Mouse (Mus musculus) spleen, adult 2 months (tissue): ENCODE data around the gene Ccnc. TPM values are rescaled to one million over a fixed set of nuclear protein-coding genes. Genes with fewer than 3 reads are reported as not detected.

Experiments used
- DNase-seq, 2 experiments: peaks; one replicate each; pipeline versions ENCODE4 v3.0.0 to v3.0.0-alpha.2; 2012 to 2021; ENCODE audit warnings: low spot score in 2 of 2, low read depth in 1 of 2
- H3K27ac ChIP-seq: fragments of 200-500 bp; 2 replicates; pipeline ENCODE4 v1.5.1; 2012; ENCODE audit warnings: low read length, inconsistent platforms; ENCODE audit not compliant: insufficient read depth
- H3K27me3 ChIP-seq: fragments of 200-500 bp; 2 replicates; pipeline ENCODE4 v1.6.1; 2012; ENCODE audit warnings: mild to moderate bottlenecking, moderate library complexity, low read length, inconsistent platforms; ENCODE audit not compliant: control insufficient read depth, insufficient read depth
- H3K36me3 ChIP-seq: fragments of 200-500 bp; 2 replicates; pipeline ENCODE4 v1.6.1; 2012; ENCODE audit warnings: mild to moderate bottlenecking, low read length, inconsistent platforms; ENCODE audit not compliant: control insufficient read depth, insufficient read depth
- H3K4me1 ChIP-seq: fragments of 200-500 bp; 2 replicates; pipeline ENCODE4 v1.6.1; 2011; ENCODE audit warnings: inconsistent platforms; ENCODE audit not compliant: control insufficient read depth, insufficient read depth, insufficient read length
- H3K4me3 ChIP-seq: fragments of 200-500 bp; 2 replicates; pipeline ENCODE4 v1.5.1; 2011; ENCODE audit warnings: mild to moderate bottlenecking, inconsistent platforms; ENCODE audit not compliant: insufficient read depth, insufficient read length; ENCODE audit errors: extremely low read depth
- CTCF ChIP-seq: fragments of 200-500 bp; IDR thresholded peaks from 2 replicates; pipeline ENCODE4 v1.5.1; 2011; ENCODE audit warnings: mild to moderate bottlenecking, inconsistent platforms; ENCODE audit not compliant: insufficient read depth, insufficient read length, insufficient replicate concordance; ENCODE audit errors: extremely low read depth
- POLR2A ChIP-seq: fragments of 200-500 bp; IDR thresholded peaks from 2 replicates; pipeline ENCODE4 v1.6.1; 2011; ENCODE audit warnings: low read depth, low read length, inconsistent platforms
- WGBS: fragments of 180-500 bp; shearing (Covaris S2); methylation state at CpG from one replicate; pipeline ENCODE4 v1.1.7; 2018; 5-methylcytosine and 5-hydroxymethylcytosine counted together
- polyA plus RNA-seq: library from polyadenylated mRNA; depleted of rRNA; stranded (reverse); fragments of >200 nt; gene quantifications from 2 replicates; pipeline ENCODE4 v1.2.3, GENCODE M21; 2012

Ccnc gene
- polyA plus RNA-seq, 1 experiment = 2.3 TPM

GRCm38 (mm10) chr4:21688703-21689200 lies 38.7 kb upstream of the Ccnc start:
- Histone ChIP-seq H3K4me3 (peak overlapping the region; percentile 36; the same call in 1 of the 2 replicates), H3K27me3 (peaks cover 20% of the 10 kb centered on the region), H3K27ac (no peak overlapping the region), H3K36me3 (no peaks in the 10 kb centered on the region), H3K4me1 (peaks cover 6% of the 10 kb centered on the region; the same call in 1 of the 2 replicates)
- no peak for DNase-seq
- TF ChIP-seq POLR2A (no peak), CTCF (no peak)
- WGBS = 2% methylated on average over 60 of the region's 64 CpGs

GRCm38 (mm10) chr4:21689492-21689941 lies 38.0 kb upstream of the Ccnc start:
- Histone ChIP-seq H3K36me3 (no peaks in the 10 kb centered on the region), H3K27me3 (peaks cover 20% of the 10 kb centered on the region), H3K4me1 (peaks cover 6% of the 10 kb centered on the region; the same call in 1 of the 2 replicates), H3K4me3 (no peak overlapping the region), H3K27ac (no peak overlapping the region)
- no peak for DNase-seq
- WGBS = 9% methylated on average over 18 of the region's 18 CpGs
- TF ChIP-seq CTCF (no peak), POLR2A (no peak)

- Histone ChIP-seq H3K4me1 (peaks cover 6% of the 10 kb centered on the region; the same call in 1 of the 2 replicates), H3K27ac (no peak overlapping the region), H3K27me3 (peaks cover 20% of the 10 kb centered on the region), H3K4me3 (no peak overlapping the region), H3K36me3 (no peaks in the 10 kb centered on the region)
- WGBS = 13% methylated on average over 7 of the region's 7 CpGs
- no peak for DNase-seq
- no peak for TF ChIP-seq CTCF
- no peak for TF ChIP-seq POLR2A
These were observed 37.3 kb upstream of the Ccnc start for GRCm38 (mm10) chr4:21690221-21690620.

- Histone ChIP-seq H3K4me1 (no peaks in the 10 kb centered on the region), H3K4me3 (no peak overlapping the region), H3K27me3 (peaks cover 1% of the 10 kb centered on the region; the same call in 1 of the 2 replicates), H3K27ac (no peak overlapping the region), H3K36me3 (no peaks in the 10 kb centered on the region)
- peak; percentile 7 to 59 for DNase-seq
- WGBS = 22% methylated on average over 7 of the region's 7 CpGs
- TF ChIP-seq POLR2A (no peak), CTCF (peak; percentile 71; the same call in 1 of the 2 replicates)
These were observed 31.8 kb upstream of the Ccnc start for GRCm38 (mm10) chr4:21695638-21696254.

- H3K36me3 ChIP-seq = no peaks in the 10 kb centered on the region
- DNase-seq = no peak
- H3K27me3 ChIP-seq = no peaks in the 10 kb centered on the region; the same call in 1 of the 2 replicates
- no peaks in the 10 kb centered on the region for H3K4me1 ChIP-seq
- H3K27ac ChIP-seq = no peak overlapping the region
- no peak overlapping the region for H3K4me3 ChIP-seq
- TF ChIP-seq CTCF (no peak), POLR2A (no peak)
- WGBS = 53% methylated on average over 1 of the region's 1 CpGs
These were observed 22.5 kb upstream of the Ccnc start for GRCm38 (mm10) chr4:21705046-21705445.

GRCm38 (mm10) chr4:21712147-21712546 lies 15.4 kb upstream of the Ccnc start:
- peak; percentile 23 to 46 for DNase-seq
- 4% methylated on average over 13 of the region's 13 CpGs for WGBS
- Histone ChIP-seq H3K4me1 (no peaks in the 10 kb centered on the region), H3K36me3 (no peaks in the 10 kb centered on the region), H3K4me3 (no peak overlapping the region), H3K27me3 (no peaks in the 10 kb centered on the region), H3K27ac (no peak overlapping the region)
- no peak for TF ChIP-seq CTCF
- TF ChIP-seq POLR2A = no peak
